Mouse (Mus musculus): Measurements from ENCODE around the gene Dop1b. TPM values are rescaled to one million over a fixed set of nuclear protein-coding genes. Genes with fewer than 3 reads are reported as not detected.
"Not testable (repeated sequence)": the region's sequence is repeated elsewhere in the genome, so short reads cannot be mapped to it uniquely, and the experiment has no call there.

Gene Dop1b
- 11.2 and 13.4 TPM in 2 replicates for total RNA-seq (2017)

DNA sequence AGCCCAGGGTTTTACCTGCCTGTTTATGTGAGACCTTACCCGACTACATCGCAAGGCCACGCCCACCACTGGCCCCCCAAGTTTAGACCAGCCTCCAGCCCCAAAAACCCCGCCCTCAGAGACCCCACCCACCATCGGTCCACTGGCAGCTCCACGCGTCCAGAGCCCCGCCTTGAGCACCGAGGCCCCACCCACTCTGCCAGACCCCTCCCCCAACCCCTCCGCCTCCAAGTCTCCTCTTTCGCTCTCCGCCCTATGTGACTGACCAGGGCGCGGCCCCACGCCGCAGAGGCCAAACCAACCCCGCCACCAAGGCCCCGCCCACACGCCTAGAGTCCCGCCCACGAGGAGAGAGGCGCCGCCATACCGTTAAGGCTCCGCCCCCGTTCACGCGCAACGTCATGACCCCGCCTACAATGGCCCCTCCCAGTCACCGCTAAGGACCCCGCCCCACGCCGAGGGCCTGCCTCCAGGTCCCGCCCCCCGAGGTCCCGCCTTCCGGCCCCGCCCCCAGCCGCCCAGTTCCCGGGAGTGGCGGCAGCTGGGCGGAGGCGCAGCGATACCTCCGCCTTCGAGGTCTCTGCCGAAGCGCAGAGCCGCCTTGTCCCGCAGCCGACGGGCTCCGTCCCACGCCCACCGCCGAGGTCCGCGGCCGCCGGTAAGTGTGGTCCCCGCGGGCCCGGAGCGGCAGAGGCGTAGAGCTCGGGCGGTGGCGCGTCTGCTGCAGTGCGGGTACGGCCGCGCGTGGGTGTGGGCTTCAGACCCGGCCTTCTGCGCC lies at the start of gene Dop1b:
Dop1b (plus strand) TSS at position 494 of the 778 bp plus-strand sequence.
- ATAC-seq (replicated peaks in 1 of 2; ENCODE audit: insufficient read depth in 1 of 2, low FRiP score in 2 of 2, low TSS enrichment in 1 of 2, low read depth in 1 of 2, poor library complexity in 2 of 2, severe bottlenecking in 2 of 2): peak; percentile 93 to 95

DNA sequence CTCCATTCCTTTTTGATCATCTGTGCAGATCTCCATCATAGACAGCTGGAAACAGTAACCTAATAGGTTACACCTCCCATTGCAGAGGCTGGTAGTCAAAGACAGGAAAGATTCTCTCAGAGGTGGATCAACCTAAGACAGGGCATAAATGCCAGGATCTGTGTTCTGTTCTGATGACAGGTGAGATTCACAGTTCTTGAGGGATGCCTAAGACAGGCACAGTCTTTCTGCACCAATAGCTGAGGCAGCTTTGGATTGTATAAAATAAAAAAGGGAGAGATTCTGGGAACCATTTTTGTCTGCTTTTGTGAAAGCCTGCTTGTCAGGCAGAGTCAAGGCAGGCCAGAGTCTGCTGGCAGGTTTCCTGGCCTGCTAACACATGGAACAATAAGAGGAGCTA lies 43.7 kb upstream of the Dop1b start:
- no peak for ATAC-seq (replicated peaks in 1 of 2; ENCODE audit: insufficient read depth in 1 of 2, low FRiP score in 2 of 2, low TSS enrichment in 1 of 2, low read depth in 1 of 2, poor library complexity in 2 of 2, severe bottlenecking in 2 of 2)

DNA sequence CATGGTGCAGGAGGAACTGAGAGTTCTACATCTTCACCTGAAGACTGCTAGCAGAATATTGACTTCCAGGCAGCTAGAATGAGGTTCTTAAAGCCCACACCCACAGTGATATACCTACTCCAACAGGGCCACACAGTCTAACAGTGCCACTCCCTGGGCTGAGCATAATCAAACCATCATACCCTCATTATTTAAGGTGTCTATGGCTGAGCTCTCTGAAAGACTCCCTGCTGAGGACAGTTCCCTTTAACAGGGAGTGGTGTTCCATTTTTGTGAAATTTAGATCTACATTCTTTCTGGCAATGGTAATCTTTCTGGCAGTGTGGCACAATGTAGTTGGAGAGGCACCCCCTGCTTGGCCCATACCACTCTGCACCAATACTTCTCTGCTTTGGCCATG lies 42.2 kb upstream of the Dop1b start:
- no peak for ATAC-seq (replicated peaks in 1 of 2; ENCODE audit: insufficient read depth in 1 of 2, low FRiP score in 2 of 2, low TSS enrichment in 1 of 2, low read depth in 1 of 2, poor library complexity in 2 of 2, severe bottlenecking in 2 of 2)

DNA sequence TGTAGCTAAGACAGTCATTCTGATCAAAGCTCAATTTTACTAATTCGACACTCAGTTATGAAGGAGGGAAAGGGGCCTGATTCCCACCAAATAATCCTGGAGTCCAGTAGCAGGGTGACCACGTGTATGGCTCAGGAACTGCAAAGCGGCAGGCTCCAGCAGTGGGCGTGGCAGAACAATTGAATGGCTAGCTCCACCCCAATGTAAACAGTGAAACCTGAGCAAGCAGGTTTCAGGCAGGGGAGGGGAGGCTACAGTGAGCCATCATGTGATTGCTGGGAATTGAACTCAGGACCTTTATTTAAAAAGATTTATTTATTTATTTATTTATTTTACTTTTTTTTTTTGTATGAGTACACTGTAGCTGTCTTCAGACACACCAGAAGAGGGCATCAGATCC lies 41.2 kb upstream of the Dop1b start:
- ATAC-seq (replicated peaks in 1 of 2; ENCODE audit: insufficient read depth in 1 of 2, low FRiP score in 2 of 2, low TSS enrichment in 1 of 2, low read depth in 1 of 2, poor library complexity in 2 of 2, severe bottlenecking in 2 of 2): not testable (repeated sequence)

DNA sequence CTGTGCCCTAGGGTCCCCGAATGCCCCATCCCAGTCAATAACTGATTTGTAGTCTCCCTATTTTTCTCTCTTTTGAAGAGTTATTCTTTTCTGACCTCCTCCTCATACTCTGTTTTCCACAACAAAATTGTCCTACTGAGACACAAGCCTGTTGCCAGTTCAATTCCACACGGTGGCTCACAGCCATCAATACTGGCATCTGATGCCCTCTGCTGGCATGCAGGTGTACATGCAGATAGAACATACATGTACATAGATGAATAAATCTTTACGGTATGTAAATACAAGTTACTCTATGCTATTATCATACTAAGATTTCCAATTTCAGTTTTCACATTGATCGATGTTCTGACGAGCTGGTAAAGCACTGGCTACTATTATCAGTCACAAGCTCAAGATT lies 40.6 kb upstream of the Dop1b start:
- ATAC-seq (replicated peaks in 1 of 2; ENCODE audit: insufficient read depth in 1 of 2, low FRiP score in 2 of 2, low TSS enrichment in 1 of 2, low read depth in 1 of 2, poor library complexity in 2 of 2, severe bottlenecking in 2 of 2): no peak

DNA sequence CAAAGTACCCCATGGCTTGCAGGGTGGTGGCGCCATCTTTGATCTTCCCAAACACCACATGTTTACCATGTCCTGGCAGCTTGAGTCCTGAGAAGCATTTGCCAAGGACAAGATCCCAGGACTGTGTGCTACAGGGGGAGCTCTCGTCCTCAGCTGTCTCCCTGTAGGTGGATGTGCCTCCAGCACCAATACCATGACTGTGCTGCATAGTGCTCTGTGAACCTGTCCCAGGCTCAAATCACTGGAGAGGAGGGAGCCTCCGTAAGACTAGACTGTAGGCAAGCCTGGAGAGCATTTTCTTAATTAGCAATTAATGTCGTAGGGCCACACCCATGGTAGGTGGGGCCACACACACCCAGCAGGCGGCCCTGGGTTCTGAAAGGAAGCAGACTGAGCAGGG lies 35.3 kb upstream of the Dop1b start:
- no peak for ATAC-seq (replicated peaks in 1 of 2; ENCODE audit: insufficient read depth in 1 of 2, low FRiP score in 2 of 2, low TSS enrichment in 1 of 2, low read depth in 1 of 2, poor library complexity in 2 of 2, severe bottlenecking in 2 of 2)

DNA sequence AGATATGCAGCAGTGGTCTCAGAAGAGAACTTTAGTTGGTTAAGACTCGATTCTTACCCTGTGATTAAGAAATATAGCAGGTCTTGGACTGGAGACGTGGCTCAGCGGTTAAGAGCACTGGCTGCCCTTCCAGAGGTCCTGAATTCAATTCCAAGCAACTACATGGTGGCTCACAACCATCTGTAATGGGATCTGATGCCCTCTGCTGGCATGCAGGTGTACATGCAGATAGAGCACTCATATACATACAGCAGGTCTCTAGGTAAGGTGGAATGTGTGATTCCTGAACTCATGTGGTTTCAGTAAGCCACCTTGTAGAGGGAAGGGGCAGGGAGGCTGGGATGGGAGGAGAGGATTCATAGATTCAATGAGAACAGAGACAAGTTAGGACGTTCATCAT lies 33.5 kb upstream of the Dop1b start:
- ATAC-seq (replicated peaks in 1 of 2; ENCODE audit: insufficient read depth in 1 of 2, low FRiP score in 2 of 2, low TSS enrichment in 1 of 2, low read depth in 1 of 2, poor library complexity in 2 of 2, severe bottlenecking in 2 of 2): no peak

DNA sequence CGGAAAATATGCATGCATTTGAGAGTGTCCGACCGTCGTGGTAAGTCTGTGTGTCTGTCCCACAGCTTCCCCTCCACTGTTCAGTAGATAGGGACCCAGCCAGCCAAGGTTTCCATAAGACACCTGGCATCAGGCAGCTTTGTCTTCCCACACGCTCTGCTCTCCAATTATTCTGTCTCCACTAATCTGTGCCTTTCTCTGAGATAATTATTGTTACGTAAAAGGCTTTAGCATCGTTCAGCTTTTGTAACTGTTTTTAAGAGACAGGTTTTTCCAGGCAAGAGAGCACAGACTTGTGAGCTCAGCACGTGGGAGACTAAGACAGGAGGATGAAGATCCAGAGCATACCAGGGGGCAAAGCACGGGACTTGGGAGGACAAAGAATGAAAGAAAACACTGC lies 32.5 kb upstream of the Dop1b start:
- ATAC-seq (replicated peaks in 1 of 2; ENCODE audit: insufficient read depth in 1 of 2, low FRiP score in 2 of 2, low TSS enrichment in 1 of 2, low read depth in 1 of 2, poor library complexity in 2 of 2, severe bottlenecking in 2 of 2): no peak

DNA sequence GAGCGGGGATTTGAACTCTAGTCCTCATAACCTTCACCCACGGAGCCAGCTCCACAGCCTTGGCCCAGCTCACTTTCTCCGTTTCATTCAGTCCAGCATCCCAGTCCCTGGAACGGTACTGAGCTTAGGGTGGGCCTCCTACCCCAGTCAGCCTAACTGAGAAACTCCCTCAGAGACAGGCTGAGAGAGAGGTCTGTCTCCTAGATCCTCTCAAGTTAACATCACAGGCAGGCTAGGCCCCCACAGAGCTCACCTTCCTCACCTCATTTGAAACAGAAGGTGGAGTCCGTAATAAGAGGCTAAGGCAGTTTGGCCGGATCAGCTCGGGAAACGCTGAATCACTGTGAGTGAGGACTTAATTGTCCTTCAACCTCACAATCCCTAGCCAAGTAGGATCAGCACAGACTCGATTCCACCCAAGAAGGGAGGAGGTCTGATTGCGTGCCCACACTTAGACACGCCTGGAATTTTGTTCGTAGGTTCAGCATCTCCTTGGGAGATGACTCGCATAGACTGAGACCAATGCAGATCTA lies 29.5 kb upstream of the Dop1b start:
- peak; percentile 3 to 11; a peak in 1 of 4 replicates for ATAC-seq (replicated peaks in 1 of 2; ENCODE audit: insufficient read depth in 1 of 2, low FRiP score in 2 of 2, low TSS enrichment in 1 of 2, low read depth in 1 of 2, poor library complexity in 2 of 2, severe bottlenecking in 2 of 2)

DNA sequence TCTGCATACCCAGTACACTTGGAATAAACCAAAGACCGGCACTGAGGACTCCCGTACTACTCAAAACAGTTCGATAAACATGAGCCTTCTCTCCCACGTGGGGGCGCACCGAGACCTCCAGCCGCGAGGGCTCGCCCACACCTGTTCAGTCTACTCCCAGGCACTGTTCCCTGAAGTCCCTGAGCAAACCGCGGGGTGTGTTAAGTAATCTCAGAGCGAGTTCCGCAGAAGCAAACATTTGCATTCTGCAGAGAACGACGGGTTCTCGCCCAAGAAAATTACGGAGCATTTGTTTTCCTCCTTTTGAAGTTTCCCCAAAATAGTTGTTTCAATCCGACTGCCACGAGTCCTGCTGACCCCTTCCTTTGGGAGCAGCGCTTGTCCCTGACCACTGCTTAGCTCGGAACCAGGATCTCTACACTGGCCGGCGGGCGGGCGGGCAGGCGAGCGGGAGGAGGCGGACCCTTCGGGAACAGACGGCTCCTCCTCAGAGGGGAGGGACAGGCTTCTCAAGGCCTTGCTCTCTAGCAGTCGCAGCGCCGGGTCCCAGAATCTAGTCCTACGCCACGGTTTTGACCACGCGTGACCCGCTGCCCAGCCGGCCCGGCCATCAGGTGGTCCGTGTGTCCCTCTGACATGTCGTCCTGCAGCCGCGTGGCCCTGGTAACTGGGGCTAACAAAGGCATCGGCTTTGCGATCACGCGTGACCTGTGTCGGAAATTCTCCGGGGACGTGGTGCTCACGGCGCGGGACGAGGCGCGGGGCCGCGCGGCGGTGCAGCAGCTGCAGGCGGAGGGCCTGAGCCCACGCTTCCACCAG lies 28.8 kb upstream of the Dop1b start, which contains the start of gene Cbr3:
Cbr3 (plus strand) TSS at position 527 of the 819 bp plus-strand sequence.
- peak; percentile 47 to 65 for ATAC-seq (replicated peaks in 1 of 2; ENCODE audit: insufficient read depth in 1 of 2, low FRiP score in 2 of 2, low TSS enrichment in 1 of 2, low read depth in 1 of 2, poor library complexity in 2 of 2, severe bottlenecking in 2 of 2)

DNA sequence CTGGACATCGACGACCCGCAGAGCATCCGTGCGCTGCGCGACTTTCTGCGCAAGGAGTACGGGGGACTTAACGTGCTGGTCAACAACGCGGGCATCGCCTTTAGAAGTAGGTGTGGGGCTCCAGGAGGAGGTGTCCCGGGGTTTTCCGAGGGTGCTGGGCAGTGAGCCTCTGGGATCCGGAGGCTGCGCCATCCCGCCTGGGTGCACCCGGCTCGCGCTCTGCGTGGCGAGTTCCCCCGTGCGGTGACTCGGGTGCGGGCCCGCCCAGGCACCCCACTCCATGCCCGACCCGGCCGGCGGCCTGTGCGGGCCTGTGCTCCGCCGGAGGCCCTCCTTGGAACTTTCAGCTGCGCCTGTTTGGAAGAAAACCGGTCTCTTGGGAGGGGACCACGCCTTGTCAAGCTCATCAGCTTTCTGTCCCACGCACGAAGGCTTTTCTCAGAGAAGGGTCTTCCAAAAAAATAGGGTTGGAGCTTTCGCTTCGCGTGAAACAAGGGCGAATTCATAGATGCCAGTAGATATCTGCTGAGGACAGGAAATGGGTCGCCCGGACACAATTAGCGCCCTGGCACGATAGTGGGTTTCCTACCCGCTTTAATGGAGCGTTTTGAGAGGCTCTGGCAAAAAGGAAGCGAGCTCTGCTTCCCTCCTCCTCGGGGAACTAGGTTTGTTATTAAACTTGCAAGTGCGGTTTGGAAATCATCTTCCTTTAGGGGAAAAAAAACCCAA lies 28.0 kb upstream of the Dop1b start:
- ATAC-seq (replicated peaks in 1 of 2; ENCODE audit: insufficient read depth in 1 of 2, low FRiP score in 2 of 2, low TSS enrichment in 1 of 2, low read depth in 1 of 2, poor library complexity in 2 of 2, severe bottlenecking in 2 of 2): no peak

DNA sequence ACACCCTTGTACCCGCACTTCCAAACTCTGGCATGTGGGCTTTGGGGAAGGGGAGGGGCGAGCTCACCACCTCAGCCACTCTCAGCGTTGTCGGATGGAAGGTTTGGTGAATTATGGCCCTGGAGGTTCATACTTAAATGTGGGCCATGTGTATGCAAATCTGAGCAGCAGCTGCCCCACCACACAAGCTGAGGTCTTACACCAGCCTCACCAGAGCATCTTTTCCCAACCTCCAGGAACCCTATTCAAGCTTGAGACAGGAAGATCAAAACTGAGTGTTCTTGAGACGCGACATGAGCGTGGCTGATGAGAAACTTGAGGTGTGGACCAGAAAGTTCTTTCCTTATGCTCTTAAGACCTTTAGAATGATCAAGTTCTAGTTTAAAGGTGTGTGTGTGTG lies 27.3 kb upstream of the Dop1b start:
- ATAC-seq (replicated peaks in 1 of 2; ENCODE audit: insufficient read depth in 1 of 2, low FRiP score in 2 of 2, low TSS enrichment in 1 of 2, low read depth in 1 of 2, poor library complexity in 2 of 2, severe bottlenecking in 2 of 2): peak in 1 of 2 experiments; percentile 12; a peak in 1 of 4 replicates

DNA sequence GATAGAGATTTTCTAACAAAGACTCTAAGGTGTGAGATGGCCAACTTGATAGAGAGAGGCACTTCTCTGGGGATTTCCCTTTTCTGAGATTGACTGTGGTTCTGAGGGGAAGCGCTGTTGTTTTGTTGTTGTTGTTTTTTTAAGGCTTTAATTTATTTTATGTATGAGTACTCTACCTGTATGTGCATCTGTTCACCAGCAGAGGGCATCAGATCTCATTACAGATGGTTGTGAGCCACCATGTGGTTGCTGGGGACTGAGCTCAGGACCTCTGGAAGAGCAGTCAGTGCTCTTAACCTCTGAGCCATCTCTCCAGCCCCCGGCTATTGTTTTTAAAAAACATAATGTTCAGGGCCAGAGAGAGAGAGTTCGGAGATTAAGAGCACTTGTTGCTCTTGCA lies 25.9 kb upstream of the Dop1b start:
- not testable (repeated sequence) for ATAC-seq (replicated peaks in 1 of 2; ENCODE audit: insufficient read depth in 1 of 2, low FRiP score in 2 of 2, low TSS enrichment in 1 of 2, low read depth in 1 of 2, poor library complexity in 2 of 2, severe bottlenecking in 2 of 2)

DNA sequence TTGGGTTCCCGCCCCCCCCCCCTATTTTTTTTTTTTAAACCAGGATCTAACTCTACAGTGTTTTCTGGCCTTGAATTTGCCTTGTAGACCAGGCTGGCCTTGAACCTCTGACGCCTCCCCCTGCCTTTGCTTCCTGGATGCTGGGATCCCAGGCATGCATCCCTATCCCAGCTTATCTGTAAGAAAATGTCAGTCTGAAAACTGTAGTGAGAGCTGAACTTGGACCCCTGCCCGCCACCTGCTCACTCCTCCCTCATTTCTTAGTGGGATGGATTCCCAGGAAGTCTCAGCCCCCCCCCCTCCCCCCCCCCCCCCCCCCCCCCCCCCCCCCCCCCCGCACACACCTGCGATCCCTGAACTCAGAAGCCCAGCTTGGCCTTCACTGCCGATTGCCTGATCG lies 25.3 kb upstream of the Dop1b start:
- no peak for ATAC-seq (replicated peaks in 1 of 2; ENCODE audit: insufficient read depth in 1 of 2, low FRiP score in 2 of 2, low TSS enrichment in 1 of 2, low read depth in 1 of 2, poor library complexity in 2 of 2, severe bottlenecking in 2 of 2)

DNA sequence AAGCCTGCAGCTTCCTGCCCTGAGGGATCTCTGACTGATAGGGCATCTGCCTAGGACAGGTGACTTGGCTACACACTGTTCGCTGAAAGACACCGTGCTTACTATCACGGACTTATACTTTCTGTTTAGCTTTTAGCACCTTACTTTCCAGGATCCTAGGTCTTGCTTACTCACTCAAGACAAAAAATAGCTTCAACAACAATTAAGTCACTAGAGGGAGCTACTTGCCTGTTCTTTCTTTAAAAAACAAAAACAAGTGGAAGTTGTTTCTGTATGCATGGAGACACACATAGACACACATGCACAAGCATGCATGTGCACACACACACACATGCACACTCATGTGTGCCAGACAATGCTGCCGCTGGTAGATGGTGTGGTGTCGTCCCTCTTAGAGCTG lies 24.8 kb upstream of the Dop1b start:
- ATAC-seq (replicated peaks in 1 of 2; ENCODE audit: insufficient read depth in 1 of 2, low FRiP score in 2 of 2, low TSS enrichment in 1 of 2, low read depth in 1 of 2, poor library complexity in 2 of 2, severe bottlenecking in 2 of 2): peak; percentile 22 to 42; a peak in 2 of 4 replicates

DNA sequence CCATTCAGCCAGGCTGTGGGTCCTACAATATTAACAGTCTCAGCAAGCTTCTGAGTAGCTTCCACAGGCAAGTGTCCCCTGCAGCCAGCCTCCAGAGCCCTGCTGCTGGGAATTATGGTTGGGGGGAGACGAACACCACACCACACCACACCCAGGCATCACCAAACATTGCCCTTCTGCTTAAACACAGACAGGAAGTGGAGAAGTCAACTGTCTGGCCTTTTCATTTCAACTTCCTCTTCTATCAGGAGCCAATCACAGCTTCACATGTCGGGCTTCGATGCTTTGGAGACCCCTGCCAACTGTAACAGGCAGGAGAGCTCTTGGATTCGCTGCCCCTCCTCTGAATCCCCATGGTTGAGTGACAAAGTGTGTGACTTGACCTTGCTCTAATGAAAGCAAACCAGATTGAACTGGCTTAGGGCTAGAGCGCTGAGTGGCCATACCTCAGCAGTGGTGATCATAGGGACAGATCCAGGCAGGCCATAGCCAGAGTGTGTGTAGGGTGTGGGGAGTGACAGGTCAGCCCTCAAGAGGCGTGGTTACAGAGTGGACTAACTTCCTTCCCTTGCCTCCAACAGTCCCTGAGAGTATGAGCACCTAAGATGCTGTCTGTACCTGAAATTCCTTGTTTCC lies 20.4 kb upstream of the Dop1b start:
- 0 out of 4 replicates have a peak, but pooled peaks of 1 of the 2 experiments have one; percentile 27 for ATAC-seq (replicated peaks in 1 of 2; ENCODE audit: insufficient read depth in 1 of 2, low FRiP score in 2 of 2, low TSS enrichment in 1 of 2, low read depth in 1 of 2, poor library complexity in 2 of 2, severe bottlenecking in 2 of 2)

DNA sequence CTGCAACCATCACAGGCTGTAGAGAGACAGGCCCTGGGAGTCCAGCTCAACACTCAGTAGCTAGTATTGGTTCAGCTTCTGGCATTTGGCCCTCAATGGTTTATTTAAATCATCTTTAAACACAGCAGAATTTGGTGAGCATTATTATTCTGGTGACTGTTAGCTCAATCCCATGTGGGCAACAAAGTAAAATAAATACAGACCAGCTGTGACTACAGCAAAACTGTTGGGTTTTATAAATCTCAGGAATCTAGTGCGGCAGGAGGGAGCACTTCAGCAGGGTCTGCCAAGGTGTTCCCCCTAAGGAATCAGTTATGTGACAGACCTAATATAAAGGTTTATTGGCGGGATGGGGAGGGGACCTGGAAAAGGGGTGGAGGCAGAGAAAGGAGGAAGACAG lies 19.0 kb upstream of the Dop1b start:
- ATAC-seq (replicated peaks in 1 of 2; ENCODE audit: insufficient read depth in 1 of 2, low FRiP score in 2 of 2, low TSS enrichment in 1 of 2, low read depth in 1 of 2, poor library complexity in 2 of 2, severe bottlenecking in 2 of 2): no peak
